Mouse (Mus musculus) MEL (cell line): ENCODE data around the gene Arpp21. TPM values are rescaled to one million over a fixed set of nuclear protein-coding genes. Genes with fewer than 3 reads are reported as not detected.

Source experiments
- DNase-seq: peaks from one replicate; pipeline ENCODE4 v3.0.0; 2011; ENCODE audit warnings: low read depth, low spot score
- H3K27ac ChIP-seq: 2 replicates; pipeline ENCODE4 v1.5.1; 2012; ENCODE audit warnings: low read depth, mild to moderate bottlenecking, control low read depth, low read length, moderate library complexity; ENCODE audit not compliant: control insufficient read depth
- H3K27me3 ChIP-seq, 2 experiments: fragments of 150-350 bp in 1 of 2; sonication (generic) in 1 of 2; 2 replicates each; pipeline ENCODE4 v1.6.1; 2012; ENCODE audit warnings: low read length in 2 of 2, mild to moderate bottlenecking in 2 of 2, improper control_type of control experiment in 1 of 2, moderate library complexity in 1 of 2; ENCODE audit not compliant: insufficient read depth in 2 of 2, control insufficient read depth in 1 of 2
- H3K36me3 ChIP-seq, 2 experiments: 2 replicates each; pipeline ENCODE4 v1.6.1; 2012 to 2014; ENCODE audit warnings: low read length in 2 of 2, improper control_type of control experiment in 1 of 2, inconsistent platforms in 1 of 2, mild to moderate bottlenecking in 1 of 2; ENCODE audit not compliant: insufficient read depth in 2 of 2, control insufficient read depth in 1 of 2
- H3K4me1 ChIP-seq, 2 experiments: fragments of 150-350 bp in 1 of 2; sonication (generic) in 1 of 2; 2 replicates each; pipeline ENCODE4 v1.6.1; 2012; ENCODE audit warnings: low read length in 2 of 2, improper control_type of control experiment in 1 of 2, mild to moderate bottlenecking in 1 of 2; ENCODE audit not compliant: insufficient read depth in 2 of 2, control insufficient read depth in 1 of 2
- H3K4me3 ChIP-seq, 2 experiments: fragments of 150-350 bp in 1 of 2; sonication (generic) in 1 of 2; 2 replicates each; pipeline ENCODE4 v1.5.1; 2012; ENCODE audit warnings: low read depth in 2 of 2, low read length in 2 of 2, mild to moderate bottlenecking in 2 of 2, moderate library complexity in 2 of 2, control low read depth in 1 of 2, improper control_type of control experiment in 1 of 2; ENCODE audit not compliant: control insufficient read depth in 1 of 2, insufficient read depth in 1 of 2
- H3K79me2 ChIP-seq: 2 replicates; pipeline ENCODE4 v1.6.1; 2012; ENCODE audit warnings: mild to moderate bottlenecking, low read length, moderate library complexity; ENCODE audit not compliant: control insufficient read depth, poor library complexity, insufficient read depth
- H3K9ac ChIP-seq: 2 replicates; pipeline ENCODE4 v1.6.1; 2012; ENCODE audit warnings: low read depth, mild to moderate bottlenecking, control low read depth, low read length, moderate library complexity; ENCODE audit not compliant: control insufficient read depth, poor library complexity, severe bottlenecking
- H3K9me3 ChIP-seq: fragments of 150-350 bp; sonication (generic); replicated peaks from 2 replicates; pipeline ENCODE4 v1.6.1; 2012; ENCODE audit warnings: mild to moderate bottlenecking, low read length, improper control_type of control experiment, moderate library complexity; ENCODE audit not compliant: insufficient read depth
- BHLHE40 ChIP-seq: IDR thresholded peaks from 2 replicates; pipeline ENCODE4 v1.6.1; 2012; ENCODE audit warnings: low read depth, mild to moderate bottlenecking, inconsistent platforms, low read length, improper control_type of control experiment, borderline replicate concordance
- CHD1 ChIP-seq: IDR thresholded peaks from 2 replicates; pipeline ENCODE4 v1.6.1; 2012; ENCODE audit warnings: low read depth, mild to moderate bottlenecking, inconsistent platforms, low read length, improper control_type of control experiment
- E2F4 ChIP-seq: IDR thresholded peaks from 2 replicates; pipeline ENCODE4 v1.6.1; 2011; ENCODE audit warnings: low read depth, low read length, improper control_type of control experiment, borderline replicate concordance
- ELF1 ChIP-seq: IDR thresholded peaks from 2 replicates; pipeline ENCODE4 v1.6.1; 2014; ENCODE audit warnings: low read depth, mild to moderate bottlenecking, inconsistent platforms, low read length, improper control_type of control experiment, moderate library complexity
- GATA1 ChIP-seq: IDR thresholded peaks from 2 replicates; pipeline ENCODE4 v1.6.1; 2011; ENCODE audit warnings: low read depth, low read length, improper control_type of control experiment
- JUND ChIP-seq: IDR thresholded peaks from 2 replicates; pipeline ENCODE4 v1.6.1; 2011; ENCODE audit warnings: low read depth, mild to moderate bottlenecking, improper control_type of control experiment, low read length
- MAZ ChIP-seq: IDR thresholded peaks from 2 replicates; pipeline ENCODE4 v1.6.1; 2012; ENCODE audit warnings: low read depth, mild to moderate bottlenecking, inconsistent platforms, low read length, improper control_type of control experiment
- MEF2A ChIP-seq: IDR thresholded peaks from 2 replicates; pipeline ENCODE4 v1.6.1; 2014; ENCODE audit warnings: low read depth, mild to moderate bottlenecking, inconsistent platforms, low read length, improper control_type of control experiment; ENCODE audit not compliant: poor library complexity, insufficient replicate concordance, severe bottlenecking; ENCODE audit errors: extremely low read depth
- MYB ChIP-seq: IDR thresholded peaks from 2 replicates; pipeline ENCODE4 v1.6.1; 2011; ENCODE audit warnings: mild to moderate bottlenecking, low read depth, low read length, improper control_type of control experiment
- POLR2A ChIP-seq, 2 experiments: IDR thresholded peaks; 2 replicates each; pipeline ENCODE4 v1.6.1; 2011 to 2012; ENCODE audit warnings: low read length in 2 of 2, mild to moderate bottlenecking in 2 of 2, control low read depth in 1 of 2, improper control_type of control experiment in 1 of 2, low read depth in 1 of 2, moderate library complexity in 1 of 2; ENCODE audit not compliant: control insufficient read depth in 1 of 2, insufficient read depth in 1 of 2, poor library complexity in 1 of 2
- POLR2AphosphoS2 ChIP-seq: IDR thresholded peaks from 2 replicates; pipeline ENCODE4 v1.6.1; 2011; ENCODE audit warnings: low read length, improper control_type of control experiment
- SIN3A ChIP-seq: IDR thresholded peaks from 2 replicates; pipeline ENCODE4 v1.6.1; 2012; ENCODE audit warnings: low read length, improper control_type of control experiment, inconsistent platforms
- TBP ChIP-seq: IDR thresholded peaks from 2 replicates; pipeline ENCODE4 v1.8.0; 2011; ENCODE audit warnings: low read depth, low read length, improper control_type of control experiment
- USF1 ChIP-seq: IDR thresholded peaks from 2 replicates; pipeline ENCODE4 v1.6.1; 2014; ENCODE audit warnings: low read depth, mild to moderate bottlenecking, inconsistent platforms, low read length, improper control_type of control experiment, moderate library complexity
- ZC3H11A ChIP-seq: IDR thresholded peaks from 2 replicates; pipeline ENCODE4 v1.6.1; 2012; ENCODE audit warnings: low read depth, mild to moderate bottlenecking, inconsistent platforms, low read length, improper control_type of control experiment
- polyA plus RNA-seq, 2 experiments: library from polyadenylated mRNA; stranded (reverse) in 1 of 2; unstranded in 1 of 2; fragments of >175 nt in 1 of 2; fragments of >200 nt in 1 of 2; gene quantifications; 2 replicates each; pipeline versions ENCODE4 v1.2.1 to v1.2.4; 2012; ENCODE audit warnings: low replicate concordance in 2 of 2, low read depth in 1 of 2; ENCODE audit not compliant: insufficient read length in 2 of 2, insufficient read depth in 1 of 2, missing spikeins in 1 of 2
- total RNA-seq: library from RNA; depleted of rRNA; stranded (reverse); fragments of 300-350 nt; gene quantifications from 2 replicates; pipeline ENCODE4 v1.2.3, GENCODE M21; 2012

Gene Arpp21
- total and polyA plus RNA-seq, 3 experiments, result 0.10 to 0.12 TPM; not detected in 1

DNA sequence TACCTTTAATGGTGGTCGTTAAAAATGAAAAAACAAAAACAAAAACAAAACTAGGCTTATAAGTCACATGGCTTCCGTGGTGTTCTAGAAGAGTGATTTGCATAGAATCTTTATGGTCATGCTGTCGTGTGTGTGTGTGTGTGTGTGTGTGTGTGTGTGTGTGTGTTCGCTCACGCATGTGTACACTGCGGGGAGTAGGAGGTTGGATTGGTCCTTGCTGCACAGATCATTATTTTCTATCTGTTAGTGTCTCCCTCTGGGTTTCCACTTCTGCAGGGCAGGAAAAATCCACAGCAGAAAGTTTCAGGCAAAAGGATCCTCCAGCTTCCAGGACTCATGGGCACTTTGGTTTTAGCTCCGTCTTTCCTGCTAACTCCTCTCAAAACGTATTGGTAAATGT, 813 bp upstream of the Arpp21 start:
- Histone ChIP-seq H3K36me3 (no peaks in the 10 kb centered on the region), H3K9me3 (no peaks in the 10 kb centered on the region), H3K9ac (no peak overlapping the region), H3K27me3 (no peaks in the 10 kb centered on the region), H3K27ac (no peak overlapping the region), H3K4me3 (no peak overlapping the region), H3K4me1 (no peaks in the 10 kb centered on the region), H3K79me2 (no peaks in the 10 kb centered on the region)
- TF ChIP-seq MEF2A (no peak), JUND (no peak), GATA1 (no peak), MAZ (no peak), SIN3A (no peak), USF1 (no peak), POLR2A (IDR thresholded peaks at IDR 0.05; ENCODE audit: control insufficient read depth in 1 of 2, insufficient read depth in 1 of 2, low read depth in 1 of 2, low read length in 2 of 2, poor library complexity in 1 of 2) (no peak), POLR2AphosphoS2 (no peak)
- DNase-seq, result no peak

DNA sequence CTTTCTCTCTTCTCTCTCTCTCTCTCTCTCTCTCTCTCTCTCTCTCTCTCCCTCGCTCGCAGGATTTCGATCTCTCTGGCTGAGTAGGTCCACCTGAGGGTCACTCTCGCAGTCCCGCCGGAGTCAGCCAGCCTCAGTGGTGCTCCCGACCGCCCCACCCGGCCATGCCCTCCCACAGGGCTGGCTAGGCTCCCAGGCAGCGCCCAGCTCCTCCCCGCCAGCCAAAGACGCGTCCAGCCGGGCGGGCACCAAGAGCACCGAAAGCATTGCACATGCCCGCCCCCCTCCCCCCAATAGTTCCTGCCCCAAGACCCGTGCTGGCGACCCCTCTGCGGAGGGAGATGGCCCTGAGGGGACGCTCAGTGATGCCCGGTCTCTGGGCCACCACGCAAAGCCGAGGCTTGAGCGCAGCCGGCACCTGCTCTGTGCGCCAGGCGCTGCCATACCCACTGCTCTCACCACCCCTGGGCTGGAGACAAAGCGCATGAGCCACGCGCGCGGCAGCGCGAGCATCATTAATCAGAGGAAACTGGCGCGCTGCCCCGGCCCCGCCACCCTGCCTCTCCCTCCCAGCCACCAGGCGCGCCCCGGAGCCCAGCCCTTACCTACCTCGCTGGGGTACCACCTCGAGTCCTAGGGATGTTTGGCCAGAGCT, 570 bp downstream of the Arpp21 start:
- H3K36me3 ChIP-seq, result no peaks in the 10 kb centered on the region
- H3K27ac ChIP-seq, result no peak overlapping the region
- no peak for DNase-seq
- H3K9me3 ChIP-seq, result no peaks in the 10 kb centered on the region
- no peak overlapping the region for H3K9ac ChIP-seq
- TF ChIP-seq MYB (no peak), CHD1 (no peak), MEF2A (no peak), E2F4 (no peak), USF1 (no peak), BHLHE40 (no peak), MAZ (no peak), POLR2AphosphoS2 (no peak), ELF1 (no peak), TBP (no peak), GATA1 (no peak), ZC3H11A (no peak)
- no peaks in the 10 kb centered on the region for H3K4me1 ChIP-seq
- H3K4me3 ChIP-seq, result no peak overlapping the region
- H3K27me3 ChIP-seq, result no peaks in the 10 kb centered on the region
- H3K79me2 ChIP-seq, result no peaks in the 10 kb centered on the region
